Mouse (Mus musculus): ENCODE results near the gene Slc6a21.

Gene Slc6a21

GRCm38 (mm10) chr7:45277136-45277760 is at the start of gene Slc6a21:
Gene Slc6a21 (plus strand): TSS chr7:45277513.
- TF ChIP-seq POU5F1 (IDR thresholded peaks at IDR 0.05; ENCODE audit: borderline replicate concordance, low read length) (no peak), CTCF (conservative IDR thresholded peaks at IDR 0.05; ENCODE audit: low read length) (no peak), NANOG (IDR thresholded peaks at IDR 0.05; ENCODE audit: borderline replicate concordance, low read length) (no peak)
- Histone ChIP-seq H3K4me1 (replicated peaks; ENCODE audit: low read depth, low read length) (peaks cover 34% of the 10 kb centered on the region), H3K27me3 (ENCODE audit: insufficient read depth, low read length) (peaks cover 6% of the 10 kb centered on the region)

GRCm38 (mm10) chr7:45228548-45228947 is 48.8 kb upstream of the Slc6a21 start:
- peak overlapping the region; percentile 64 for H3K4me3 ChIP-seq (replicated peaks; ENCODE audit: low read length)
- TF ChIP-seq CTCF (conservative IDR thresholded peaks at IDR 0.05; ENCODE audit: low read length) (no peak), POU5F1 (IDR thresholded peaks at IDR 0.05; ENCODE audit: borderline replicate concordance, low read length) (no peak), NANOG (IDR thresholded peaks at IDR 0.05; ENCODE audit: borderline replicate concordance, low read length) (no peak)
- no peaks in the 10 kb centered on the region for H3K27me3 ChIP-seq (ENCODE audit: insufficient read depth, low read length)
- no peaks in the 10 kb centered on the region for H3K9me3 ChIP-seq (ENCODE audit: low read length)
- H3K4me1 ChIP-seq (replicated peaks; ENCODE audit: low read depth, low read length), result peaks cover 87% of the 10 kb centered on the region
- H3K36me3 ChIP-seq (ENCODE audit: insufficient read depth, low read length), result peaks cover 81% of the 10 kb centered on the region

More at GRCm38 (mm10) chr7:45277136-45277760, at the start of gene Slc6a21:
- Histone ChIP-seq H3K4me3 (replicated peaks; ENCODE audit: low read length) (peak within 1 kb of the TSS; percentile 81), H3K9me3 (ENCODE audit: low read length) (no peaks in the 10 kb centered on the region), H3K36me3 (ENCODE audit: insufficient read depth, low read length) (no peaks in the 10 kb centered on the region)

- Histone ChIP-seq H3K36me3 (ENCODE audit: insufficient read depth, low read length) (peaks cover 80% of the 10 kb centered on the region), H3K27me3 (ENCODE audit: insufficient read depth, low read length) (no peaks in the 10 kb centered on the region), H3K9me3 (ENCODE audit: low read length) (no peaks in the 10 kb centered on the region), H3K4me3 (replicated peaks; ENCODE audit: low read length) (peak overlapping the region; percentile 64), H3K4me1 (replicated peaks; ENCODE audit: low read depth, low read length) (peaks cover 89% of the 10 kb centered on the region)
- TF ChIP-seq NANOG (IDR thresholded peaks at IDR 0.05; ENCODE audit: borderline replicate concordance, low read length), result no peak
- TF ChIP-seq POU5F1 (IDR thresholded peaks at IDR 0.05; ENCODE audit: borderline replicate concordance, low read length), result no peak
- no peak for TF ChIP-seq CTCF (conservative IDR thresholded peaks at IDR 0.05; ENCODE audit: low read length)
Measured at GRCm38 (mm10) chr7:45229046-45229445, 48.3 kb upstream of the Slc6a21 start.

GRCm38 (mm10) chr7:45229459-45230203 is 47.7 kb upstream of the Slc6a21 start:
- H3K4me1 ChIP-seq (replicated peaks; ENCODE audit: low read depth, low read length), result peaks cover 92% of the 10 kb centered on the region

DNA sequence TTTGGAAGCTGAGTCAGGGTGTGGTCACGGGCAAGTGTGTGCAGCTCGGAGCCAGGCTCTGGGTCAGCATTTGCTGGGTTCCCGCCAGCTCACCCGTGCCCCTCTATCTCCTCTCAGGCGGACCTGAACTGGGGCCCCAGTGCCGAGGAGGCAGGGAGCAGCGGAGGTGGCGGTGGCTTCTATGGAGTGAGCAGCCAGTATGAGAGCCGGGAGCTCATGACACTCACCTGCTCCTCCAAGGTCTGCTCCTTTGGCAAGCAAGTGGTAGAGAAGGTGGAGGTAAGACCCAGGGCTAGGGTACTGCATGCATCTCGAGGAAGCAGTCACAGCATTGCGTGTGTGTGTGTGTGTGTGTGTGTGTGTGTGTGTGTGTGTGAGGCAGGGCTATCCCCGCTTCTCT is 46.1 kb upstream of the Slc6a21 start:
- H3K27me3 ChIP-seq (ENCODE audit: insufficient read depth, low read length), result no peaks in the 10 kb centered on the region
- no peaks in the 10 kb centered on the region for H3K9me3 ChIP-seq (ENCODE audit: low read length)
- H3K36me3 ChIP-seq (ENCODE audit: insufficient read depth, low read length), result peaks cover 60% of the 10 kb centered on the region
- H3K4me1 ChIP-seq (replicated peaks; ENCODE audit: low read depth, low read length), result peaks cover 91% of the 10 kb centered on the region
- H3K4me3 ChIP-seq (replicated peaks; ENCODE audit: low read length), result no peak overlapping the region
- TF ChIP-seq NANOG (IDR thresholded peaks at IDR 0.05; ENCODE audit: borderline replicate concordance, low read length), result no peak
- TF ChIP-seq CTCF (conservative IDR thresholded peaks at IDR 0.05; ENCODE audit: low read length), result no peak
- no peak for TF ChIP-seq POU5F1 (IDR thresholded peaks at IDR 0.05; ENCODE audit: borderline replicate concordance, low read length)

More at GRCm38 (mm10) chr7:45229459-45230203, 47.7 kb upstream of the Slc6a21 start:
- Histone ChIP-seq H3K4me3 (replicated peaks; ENCODE audit: low read length) (peak overlapping the region; percentile 39; the same call in 1 of the 2 replicates), H3K27me3 (ENCODE audit: insufficient read depth, low read length) (no peaks in the 10 kb centered on the region), H3K9me3 (ENCODE audit: low read length) (no peaks in the 10 kb centered on the region), H3K36me3 (ENCODE audit: insufficient read depth, low read length) (peaks cover 75% of the 10 kb centered on the region)
- TF ChIP-seq POU5F1 (IDR thresholded peaks at IDR 0.05; ENCODE audit: borderline replicate concordance, low read length) (no peak), NANOG (IDR thresholded peaks at IDR 0.05; ENCODE audit: borderline replicate concordance, low read length) (peak; percentile 45; the same call in 1 of the 2 replicates), CTCF (conservative IDR thresholded peaks at IDR 0.05; ENCODE audit: low read length) (no peak)

GRCm38 (mm10) chr7:45231941-45232340 is 45.4 kb upstream of the Slc6a21 start:
- TF ChIP-seq CTCF (conservative IDR thresholded peaks at IDR 0.05; ENCODE audit: low read length) (no peak), NANOG (IDR thresholded peaks at IDR 0.05; ENCODE audit: borderline replicate concordance, low read length) (no peak), POU5F1 (IDR thresholded peaks at IDR 0.05; ENCODE audit: borderline replicate concordance, low read length) (no peak)
- peaks cover 52% of the 10 kb centered on the region for H3K36me3 ChIP-seq (ENCODE audit: insufficient read depth, low read length)
- H3K27me3 ChIP-seq (ENCODE audit: insufficient read depth, low read length), result no peaks in the 10 kb centered on the region; the same call in 1 of the 2 replicates
- H3K9me3 ChIP-seq (ENCODE audit: low read length), result no peaks in the 10 kb centered on the region
- H3K4me3 ChIP-seq (replicated peaks; ENCODE audit: low read length), result no peak overlapping the region
- peaks cover 91% of the 10 kb centered on the region for H3K4me1 ChIP-seq (replicated peaks; ENCODE audit: low read depth, low read length)

DNA sequence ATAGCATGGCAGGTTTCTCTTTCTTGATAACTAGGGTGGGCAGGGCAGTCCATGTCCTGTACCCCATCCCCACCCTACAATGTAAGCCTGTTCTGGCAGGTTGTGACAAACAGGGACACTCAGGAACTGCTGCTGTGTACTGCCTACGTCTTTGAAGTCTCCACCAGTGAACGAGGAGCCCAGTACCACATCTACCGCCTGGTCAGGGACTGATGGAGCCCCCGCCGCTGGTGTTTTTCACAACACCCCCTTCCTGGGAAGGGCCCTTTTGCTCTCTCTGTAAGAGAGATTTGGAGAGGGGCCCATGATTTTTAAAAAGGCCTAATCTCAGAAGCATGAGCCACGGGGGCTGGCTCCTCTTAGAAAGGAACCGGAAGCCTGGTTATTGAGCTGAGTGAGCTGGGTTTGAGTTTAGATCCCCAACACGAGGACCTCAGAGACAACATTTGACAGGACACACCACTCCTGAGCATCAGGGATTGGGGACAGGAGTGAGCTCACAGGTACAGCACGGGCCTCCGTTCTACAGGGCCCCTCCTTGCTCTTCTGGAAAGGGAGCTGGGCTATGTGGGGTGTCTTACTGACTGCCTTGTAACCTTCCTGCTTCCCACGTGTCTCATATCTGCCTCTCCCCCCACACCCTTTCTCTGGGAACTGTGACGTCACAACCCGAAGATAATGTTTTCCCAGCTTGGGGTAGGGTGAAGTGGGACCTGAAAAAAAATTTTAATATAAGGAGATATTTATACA is 44.4 kb upstream of the Slc6a21 start:
- peaks cover 91% of the 10 kb centered on the region for H3K4me1 ChIP-seq (replicated peaks; ENCODE audit: low read depth, low read length)
- H3K4me3 ChIP-seq (replicated peaks; ENCODE audit: low read length), result no peak overlapping the region
- peaks cover under 1% of the 10 kb centered on the region; the same call in 1 of the 2 replicates for H3K27me3 ChIP-seq (ENCODE audit: insufficient read depth, low read length)
- TF ChIP-seq CTCF (conservative IDR thresholded peaks at IDR 0.05; ENCODE audit: low read length), result no peak
- no peak for TF ChIP-seq NANOG (IDR thresholded peaks at IDR 0.05; ENCODE audit: borderline replicate concordance, low read length)
- no peak for TF ChIP-seq POU5F1 (IDR thresholded peaks at IDR 0.05; ENCODE audit: borderline replicate concordance, low read length)
- no peaks in the 10 kb centered on the region for H3K9me3 ChIP-seq (ENCODE audit: low read length)
- H3K36me3 ChIP-seq (ENCODE audit: insufficient read depth, low read length), result peaks cover 45% of the 10 kb centered on the region
